Comparison of ENCODE assay signal across 7 mouse cellular contexts in the genomic region with DNA sequence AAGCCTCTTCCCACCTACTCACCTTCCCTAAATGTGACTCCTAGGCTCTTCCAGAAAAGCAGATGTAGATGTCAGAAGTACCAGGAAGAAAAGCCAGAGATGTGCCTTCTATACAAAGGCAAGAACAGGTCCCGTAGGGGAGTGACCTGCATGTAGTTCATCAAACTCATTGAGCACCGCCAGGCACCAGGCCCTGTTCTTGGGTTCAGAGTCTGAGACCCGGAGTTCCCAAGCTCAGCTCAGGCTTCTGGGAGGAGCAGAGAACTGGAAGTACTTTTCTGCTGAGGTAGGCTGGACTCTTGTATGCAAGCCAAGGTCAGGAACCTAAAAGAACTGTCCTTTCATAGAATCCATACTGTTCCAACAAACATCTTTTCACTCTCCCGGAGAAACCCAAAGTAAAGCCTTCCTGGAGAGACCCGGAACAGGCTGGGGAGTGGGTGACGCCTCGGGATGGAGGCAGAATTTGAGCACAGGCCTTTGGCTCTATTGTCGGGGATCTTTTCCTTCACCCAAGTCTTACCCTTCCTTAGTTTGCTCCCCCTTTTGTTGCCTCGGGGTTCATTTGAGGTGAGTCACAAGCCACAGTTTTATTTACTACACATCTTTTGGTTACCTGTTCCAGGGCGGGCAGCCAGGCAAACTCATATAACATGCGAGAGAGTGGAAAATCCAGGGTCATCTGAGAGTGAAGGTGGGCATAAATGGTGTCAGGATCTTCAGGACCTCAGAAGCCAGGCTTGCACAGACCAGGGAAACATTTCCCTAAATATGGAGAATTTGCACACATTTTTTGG. TPM values are rescaled to one million over a fixed set of nuclear protein-coding genes. Genes with fewer than 3 reads are reported as not detected.
DNase-seq lines count a peak whose midpoint lies in the region; ATAC-seq lines count a peak whose summit lies in the region.

No protein-coding gene starts in this region.

- no peaks in the 10 kb centered on the region for H3K36me3 ChIP-seq in neural tube, embryonic 12.5 days
- H3K36me3 ChIP-seq in embryonic facial prominence, embryonic 13.5 days = no peaks in the 10 kb centered on the region
- H3K36me3 ChIP-seq in hindbrain, embryonic 14.5 days (replicated peaks; ENCODE audit: control insufficient read depth, insufficient read depth) = no peaks in the 10 kb centered on the region
- H3K36me3 ChIP-seq in liver, embryonic 11.5 days (ENCODE audit: control insufficient read depth, insufficient read depth, low read length) = no peaks in the 10 kb centered on the region

- H3K4me1 ChIP-seq in neural tube, embryonic 12.5 days = peaks cover 13% of the 10 kb centered on the region
- peaks cover 25% of the 10 kb centered on the region for H3K4me1 ChIP-seq in embryonic facial prominence, embryonic 13.5 days
- H3K4me1 ChIP-seq in hindbrain, embryonic 14.5 days (replicated peaks; ENCODE audit: control insufficient read depth, insufficient read depth, low read length) = peaks cover 12% of the 10 kb centered on the region
- H3K4me1 ChIP-seq in liver, embryonic 11.5 days (replicated peaks; ENCODE audit: control insufficient read depth, insufficient read depth, low read length) = peaks cover 31% of the 10 kb centered on the region

- H3K4me2 ChIP-seq in neural tube, embryonic 12.5 days (replicated peaks) = peak overlapping the region; percentile 83
- H3K4me2 ChIP-seq in embryonic facial prominence, embryonic 13.5 days = peak overlapping the region; percentile 84; the same call in 1 of the 2 replicates
- H3K4me2 ChIP-seq in hindbrain, embryonic 14.5 days (replicated peaks) = peak overlapping the region; percentile 81
- H3K4me2 ChIP-seq in liver, embryonic 11.5 days = peak overlapping the region; percentile 84

- no peak overlapping the region for H3K27ac ChIP-seq in neural tube, embryonic 12.5 days
- H3K27ac ChIP-seq in embryonic facial prominence, embryonic 13.5 days = no peak overlapping the region
- H3K27ac ChIP-seq in hindbrain, embryonic 14.5 days = peak overlapping the region; percentile 94; the same call in 1 of the 2 replicates
- H3K27ac ChIP-seq in liver, embryonic 11.5 days (ENCODE audit: low read depth, low read length) = no peak overlapping the region

- WGBS in neural tube, embryonic 12.5 days = 81% methylated on average over 11 of the region's 11 CpGs
- 77% methylated on average over 11 of the region's 11 CpGs for WGBS in embryonic facial prominence, embryonic 13.5 days
- 77% methylated on average over 11 of the region's 11 CpGs for WGBS in hindbrain, embryonic 14.5 days
- WGBS in liver, embryonic 11.5 days = 75% methylated on average over 11 of the region's 11 CpGs

- intact Hi-C loops in left cerebral cortex, postnatal 10 days (cut with DNase I) = loop anchor here (5.0 kb wide), 1 partner anchor 41 kb away; no protein-coding TSS in a partner anchor

- no peak overlapping the region; the same call in 1 of the 2 replicates for H3K9ac ChIP-seq in neural tube, embryonic 12.5 days
- H3K9ac ChIP-seq in embryonic facial prominence, embryonic 13.5 days = peak overlapping the region; percentile 91; the same call in 1 of the 2 replicates
- H3K9ac ChIP-seq in hindbrain, embryonic 14.5 days = peak overlapping the region; percentile 91
- H3K9ac ChIP-seq in liver, embryonic 11.5 days (ENCODE audit: low read depth, low read length) = peak overlapping the region; percentile 86

- no peak for ATAC-seq in neural tube, embryonic 12.5 days (ENCODE audit: low FRiP score, low read depth)
- ATAC-seq in embryonic facial prominence, embryonic 13.5 days (ENCODE audit: insufficient number of reproducible peaks, insufficient read depth, low FRiP score, low TSS enrichment, low read depth) = no peak
- no peak for ATAC-seq in hindbrain, embryonic 14.5 days (ENCODE audit: low FRiP score)
- no peak for ATAC-seq in liver, embryonic 11.5 days (replicated peaks; ENCODE audit: low FRiP score)

- H3K4me3 ChIP-seq in neural tube, embryonic 12.5 days = no peak overlapping the region
- peak overlapping the region; percentile 82; the same call in 1 of the 2 replicates for H3K4me3 ChIP-seq in embryonic facial prominence, embryonic 13.5 days
- H3K4me3 ChIP-seq in hindbrain, embryonic 14.5 days (replicated peaks; ENCODE audit: low read length) = no peak overlapping the region; the same call in 1 of the 2 replicates
- H3K4me3 ChIP-seq in liver, embryonic 11.5 days (ENCODE audit: low read depth, low read length) = peak overlapping the region; percentile 87; the same call in 1 of the 2 replicates

- H3K9me3 ChIP-seq in neural tube, embryonic 12.5 days = no peaks in the 10 kb centered on the region
- no peaks in the 10 kb centered on the region for H3K9me3 ChIP-seq in embryonic facial prominence, embryonic 13.5 days
- no peaks in the 10 kb centered on the region for H3K9me3 ChIP-seq in hindbrain, embryonic 14.5 days (ENCODE audit: control insufficient read depth, low read length)
- H3K9me3 ChIP-seq in liver, embryonic 11.5 days (ENCODE audit: control insufficient read depth, low read length) = no peaks in the 10 kb centered on the region

- no peak for DNase-seq in neural tube, embryonic 10.5 days (ENCODE audit: extremely low spot score, low spot score)
- no peak for DNase-seq in hindbrain, embryonic 14.5 days (ENCODE audit: low spot score)
- DNase-seq in liver, embryonic 11.5 days (ENCODE audit: low spot score) = no peak
- peak; percentile 60 for DNase-seq in testis, postnatal 10 days (ENCODE audit: low spot score)
- no peak for DNase-seq in left cerebral cortex, postnatal 10 days (ENCODE audit: extremely low spot score in 1 of 2, low spot score in 2 of 2)

- 0 out of 2 replicates have a peak, but pooled peaks cover 2% of the 10 kb centered on the region for H3K27me3 ChIP-seq in neural tube, embryonic 12.5 days (replicated peaks)
- H3K27me3 ChIP-seq in embryonic facial prominence, embryonic 13.5 days = no peaks in the 10 kb centered on the region
- H3K27me3 ChIP-seq in hindbrain, embryonic 14.5 days (ENCODE audit: control insufficient read depth, insufficient read depth, low read length) = no peaks in the 10 kb centered on the region
- H3K27me3 ChIP-seq in liver, embryonic 11.5 days (replicated peaks; ENCODE audit: control insufficient read depth, insufficient read depth, low read length) = no peaks in the 10 kb centered on the region

RNA-seq across cellular contexts. Expression of a gene that starts 0.9 kb away (rescaled TPM):
- 37.3 and 38.3 TPM in 2 replicates for polyA plus RNA-seq in neural tube, embryonic 12.5 days (2016; fragmentation: Nextera tagmentation; extraction: Ambion mirVana)
- polyA plus RNA-seq in embryonic facial prominence, embryonic 13.5 days (2015; fragmentation: Nextera tagmentation; extraction: Ambion mirVana) = 20.0 and 20.2 TPM in 2 replicates
- polyA plus RNA-seq in hindbrain, embryonic 14.5 days (2014; fragmentation: Nextera tagmentation; extraction: Ambion mirVana) = 45.3 and 47.0 TPM in 2 replicates
- polyA plus RNA-seq in liver, embryonic 11.5 days (2014; fragmentation: Nextera tagmentation; extraction: Ambion mirVana) = 19.3 TPM in 2 replicates
- total RNA-seq in left cerebral cortex, postnatal 10 days (2021) = 10 to 100 TPM; 81.2 to 81.7 TPM

RNA-seq across cellular contexts. Expression of a gene that starts 51.7 kb away (rescaled TPM):
- polyA plus RNA-seq in neural tube, embryonic 12.5 days (2016; fragmentation: Nextera tagmentation; extraction: Ambion mirVana) = 29.9 and 32.8 TPM in 2 replicates
- 28.3 and 29.6 TPM in 2 replicates for polyA plus RNA-seq in embryonic facial prominence, embryonic 13.5 days (2015; fragmentation: Nextera tagmentation; extraction: Ambion mirVana)
- 26.0 and 26.1 TPM in 2 replicates for polyA plus RNA-seq in hindbrain, embryonic 14.5 days (2014; fragmentation: Nextera tagmentation; extraction: Ambion mirVana)
- polyA plus RNA-seq in liver, embryonic 11.5 days (2014; fragmentation: Nextera tagmentation; extraction: Ambion mirVana) = 29.1 and 30.0 TPM in 2 replicates
- 10 to 100 TPM; 16.5 to 20.7 TPM for total RNA-seq in left cerebral cortex, postnatal 10 days (2021)

Comparison
In these comparisons a context has a peak if more than half of its experiments do, and no peak if none do; other contexts are left out.
1. H3K4me3 ChIP-seq: peak in embryonic facial prominence, embryonic 13.5 days (single experiment) and liver, embryonic 11.5 days (single experiment); none in neural tube, embryonic 12.5 days (single experiment) and hindbrain, embryonic 14.5 days (single experiment).
2. Peak in every context shown above with its lines, with median percentiles within 50 percentile points of each other: H3K4me2 ChIP-seq.